Mouse (Mus musculus) v-Abl transformed pro-B cells (cell line): ENCODE data around the gene Gm10322.

Experiments
- in situ Hi-C, 2 experiments: fragments of 400-800 bp; cut with MboI; formaldehyde crosslinking; loops; one replicate each; pipeline ENCODE4 v1.15.1; 2025; ENCODE audit not compliant: unreplicated experiment in 2 of 2

Gm10322 gene

GRCm38 (mm10) chr10:59615981-59616520 is at the start of gene Gm10322:
Gene Gm10322, plus strand, starts transcription at chr10:59616063.
- in situ Hi-C loops, result no loop called here

GRCm38 (mm10) chr10:59566968-59567367 is 48.9 kb upstream of the Gm10322 start:
- in situ Hi-C loops, result no loop called here

- in situ Hi-C loops, result no loop called here
Observed at GRCm38 (mm10) chr10:59568665-59569480, 47.0 kb upstream of the Gm10322 start.

- in situ Hi-C loops, result no loop called here
Observed at GRCm38 (mm10) chr10:59569481-59569869, 46.4 kb upstream of the Gm10322 start.

GRCm38 (mm10) chr10:59570360-59570759 is 45.5 kb upstream of the Gm10322 start:
- in situ Hi-C loops, result no loop called here

GRCm38 (mm10) chr10:59570780-59571179 is 45.1 kb upstream of the Gm10322 start:
- in situ Hi-C loops, result no loop called here

- in situ Hi-C loops, result no loop called here
Observed at GRCm38 (mm10) chr10:59571273-59571672, 44.6 kb upstream of the Gm10322 start.

- in situ Hi-C loops, result no loop called here
Observed at GRCm38 (mm10) chr10:59571964-59572363, 43.9 kb upstream of the Gm10322 start.

GRCm38 (mm10) chr10:59576305-59576704 is 39.6 kb upstream of the Gm10322 start:
- in situ Hi-C loops, result no loop called here

GRCm38 (mm10) chr10:59577871-59578801 is 37.7 kb upstream of the Gm10322 start:
- in situ Hi-C loops, result no loop called here

- in situ Hi-C loops, result no loop called here
Observed at GRCm38 (mm10) chr10:59579645-59580044, 36.2 kb upstream of the Gm10322 start.

- in situ Hi-C loops, result no loop called here
Observed at GRCm38 (mm10) chr10:59580593-59581149, 35.2 kb upstream of the Gm10322 start.

GRCm38 (mm10) chr10:59581826-59582543 is 33.9 kb upstream of the Gm10322 start:
- in situ Hi-C loops, result no loop called here

GRCm38 (mm10) chr10:59585621-59586020 is 30.2 kb upstream of the Gm10322 start:
- in situ Hi-C loops, result no loop called here

- in situ Hi-C loops, result no loop called here
Observed at GRCm38 (mm10) chr10:59586821-59587220, 29.0 kb upstream of the Gm10322 start.

- in situ Hi-C loops, result no loop called here
Observed at GRCm38 (mm10) chr10:59588135-59588534, 27.7 kb upstream of the Gm10322 start.

GRCm38 (mm10) chr10:59589420-59589819 is 26.4 kb upstream of the Gm10322 start:
- in situ Hi-C loops, result no loop called here

GRCm38 (mm10) chr10:59589856-59590255 is 26.0 kb upstream of the Gm10322 start:
- in situ Hi-C loops, result no loop called here

- in situ Hi-C loops, result no loop called here
Observed at GRCm38 (mm10) chr10:59590606-59591005, 25.3 kb upstream of the Gm10322 start.
